Mouse (Mus musculus) frontal cortex, adult 2 months (tissue): ENCODE data around the gene Ssna1. TPM values are rescaled to one million over a fixed set of nuclear protein-coding genes. Genes with fewer than 3 reads are reported as not detected.
A peak's percentile ranks its signal among the peaks of the same experiment; 100 is the strongest.
"Not testable (repeated sequence)": the region's sequence is repeated elsewhere in the genome, so short reads cannot be mapped to it uniquely, and the experiment has no call there.

Experiments
- DNase-seq, 2 experiments: peaks; one replicate each; pipeline ENCODE4 v3.0.0; 2022; ENCODE audit warnings: low spot score in 1 of 2; ENCODE audit errors: extremely low spot score in 1 of 2
- polyA plus RNA-seq: library from polyadenylated mRNA; depleted of rRNA; stranded (reverse); fragments of >200 nt; gene quantifications from 2 replicates; pipeline ENCODE4 v1.2.3, GENCODE M21; 2012

The Ssna1 gene
- polyA plus RNA-seq, 1 experiment, result 86.0 TPM

DNA sequence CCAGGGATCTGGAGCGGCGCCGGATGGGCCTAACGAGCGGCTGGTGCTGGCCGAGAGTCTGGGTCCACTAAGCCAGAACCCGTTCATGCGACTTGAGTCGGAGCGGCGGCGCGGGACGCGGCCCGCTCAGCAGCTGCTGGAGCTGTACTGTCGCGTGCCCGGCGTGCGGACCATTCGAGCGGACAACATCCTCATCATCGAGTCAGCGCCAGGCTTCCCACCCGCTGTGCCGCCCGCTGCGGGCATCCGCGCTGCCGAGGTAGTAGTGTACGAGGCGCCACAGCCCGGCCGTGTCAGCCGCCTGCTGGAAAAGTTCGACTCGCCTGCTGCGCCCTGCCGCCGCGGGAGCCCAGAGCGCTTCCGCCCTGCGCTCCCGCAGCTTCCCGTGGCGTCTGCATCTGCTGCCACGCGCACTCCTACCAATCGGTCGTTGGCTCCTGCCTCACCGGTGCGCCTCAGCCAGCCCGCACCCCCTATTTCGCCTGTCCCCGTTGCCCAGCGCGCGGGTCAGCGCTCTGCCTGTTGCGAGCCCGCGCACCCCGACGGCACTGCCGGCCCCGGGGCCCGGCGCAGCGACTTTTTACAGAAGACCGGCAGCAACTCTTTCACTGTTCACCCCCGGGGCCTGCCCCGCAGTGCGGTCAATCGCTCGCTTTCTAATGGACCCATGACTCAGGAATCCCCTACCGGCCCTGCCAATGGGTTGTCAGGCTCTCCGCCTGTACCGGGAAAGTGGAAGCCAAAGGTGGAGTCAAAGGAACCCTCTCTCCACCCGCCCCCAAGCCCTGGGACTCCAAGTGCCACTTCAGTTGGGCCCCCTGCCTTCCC lies 9.2 kb downstream of the Ssna1 start:
- no peak for DNase-seq

DNA sequence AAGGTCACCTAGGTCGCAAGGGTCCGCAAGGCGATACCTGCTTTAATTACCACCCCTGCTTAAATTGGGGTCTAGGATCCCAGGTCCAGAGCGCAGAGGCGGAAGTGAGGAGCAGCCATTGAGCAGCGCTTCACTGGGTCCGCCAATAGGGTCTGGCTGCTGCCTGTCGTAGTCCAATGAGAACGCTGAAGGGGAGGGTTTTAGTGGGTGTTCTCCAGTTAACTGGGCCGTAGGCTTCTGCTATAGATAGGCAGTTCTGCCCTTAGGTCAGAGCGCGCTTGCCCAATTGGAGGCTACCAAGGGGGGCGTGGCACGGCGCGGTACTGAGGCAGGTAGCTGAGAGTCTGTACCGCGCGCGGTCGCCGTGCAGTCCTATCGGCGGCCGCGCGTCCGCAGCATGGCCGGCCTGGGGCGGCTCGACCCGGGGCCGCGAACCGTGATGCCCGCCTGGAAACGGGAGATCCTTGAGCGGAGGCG lies 9.9 kb downstream of the Ssna1 start, which contains the start of gene Tprn:
Gene Tprn, plus strand, starts transcription at position 328 of the 477 bp plus-strand sequence.
- DNase-seq, result peak; percentile 96 to 97

DNA sequence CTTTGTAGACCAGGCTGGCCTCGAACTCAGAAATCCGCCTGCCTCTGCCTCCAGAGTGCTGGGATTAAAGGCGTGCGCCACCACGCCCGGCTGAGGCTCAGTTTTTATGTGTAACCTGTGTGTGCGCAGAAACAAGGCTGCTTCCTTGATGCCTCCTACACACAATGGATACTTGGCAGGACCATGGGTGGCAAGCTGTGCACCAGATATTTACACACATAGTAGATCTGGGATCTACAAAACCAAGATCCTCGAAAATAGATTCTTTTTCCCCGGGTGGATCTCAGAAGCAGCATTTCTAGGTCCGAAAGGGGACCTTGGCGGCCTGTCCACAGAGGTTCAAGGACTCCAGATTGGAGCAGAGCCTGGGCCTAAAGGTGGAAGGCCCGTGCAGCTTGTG lies 10.4 kb downstream of the Ssna1 start:
- DNase-seq, result peak in 1 of 2 experiments; percentile 52

DNA sequence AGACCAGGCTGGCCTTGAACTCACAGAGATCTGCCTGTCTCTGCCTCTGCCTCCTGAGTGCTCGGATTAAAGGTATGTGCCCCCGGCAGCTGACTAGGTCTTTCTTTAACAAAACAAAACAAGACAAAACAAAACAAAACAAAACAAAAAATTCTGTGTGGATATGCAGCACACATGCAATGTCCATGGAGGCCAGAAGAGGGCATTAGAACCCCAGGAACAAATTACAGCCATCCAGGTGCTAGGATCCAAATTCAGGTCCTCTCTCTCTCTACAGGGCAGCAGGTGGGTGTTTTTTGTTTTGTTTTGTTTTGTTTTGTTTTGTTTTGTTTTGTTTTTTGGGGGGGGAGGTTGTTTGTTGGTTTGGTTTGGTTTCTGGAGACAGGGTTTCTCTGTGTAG lies 13.4 kb downstream of the Ssna1 start:
- DNase-seq, result no peak

DNA sequence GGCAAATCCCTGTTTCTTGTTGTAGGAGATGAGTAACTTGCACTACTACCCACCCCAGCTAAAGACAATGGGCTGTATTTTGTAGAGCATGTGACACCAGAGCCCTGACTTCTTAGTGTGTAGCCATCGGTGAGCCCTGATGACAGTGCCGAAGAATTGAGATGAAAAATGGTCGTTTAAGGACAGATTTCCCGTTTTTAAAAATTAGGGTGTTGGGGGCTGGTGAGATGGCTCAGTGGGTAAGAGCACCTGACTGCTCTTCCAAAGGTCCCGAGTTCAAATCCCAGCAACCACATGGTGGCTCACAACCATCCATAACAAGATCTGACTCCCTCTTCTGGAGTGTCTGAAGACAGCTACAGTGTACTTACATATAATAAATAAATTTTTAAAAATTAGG lies 15.0 kb downstream of the Ssna1 start:
- DNase-seq, result not testable (repeated sequence)

DNA sequence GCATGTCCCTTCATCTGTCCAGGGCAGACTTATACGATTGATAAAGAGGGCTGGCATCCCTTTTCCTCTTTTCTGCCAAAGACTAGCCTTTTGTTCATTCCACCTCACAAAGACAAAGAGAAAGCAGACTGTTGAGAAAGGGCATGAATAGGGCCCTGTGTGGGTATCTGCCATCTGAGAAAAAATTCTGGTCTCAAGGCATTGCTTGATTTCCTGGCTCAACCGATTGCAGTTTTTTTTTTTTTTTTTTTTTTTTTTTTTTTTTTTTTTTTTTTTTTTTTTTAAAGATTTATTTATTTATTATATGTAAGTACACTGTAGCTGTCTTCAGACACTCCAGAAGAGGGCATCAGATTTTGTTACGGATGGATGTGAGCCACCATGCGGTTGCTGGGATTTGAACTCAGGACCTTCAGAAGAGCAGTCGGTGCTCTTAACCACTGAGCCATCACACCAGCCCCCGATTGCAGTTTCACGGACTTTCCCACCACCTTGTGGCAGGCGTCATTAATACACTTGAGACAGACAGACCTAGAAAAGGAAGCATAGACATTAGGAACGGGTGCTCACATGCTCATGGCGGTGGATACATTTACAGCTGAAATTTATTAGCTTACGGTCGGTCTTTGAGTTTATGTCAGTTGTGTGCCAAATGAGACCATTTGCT lies 15.7 kb downstream of the Ssna1 start:
- peak in 1 of 2 experiments; percentile 55 for DNase-seq

DNA sequence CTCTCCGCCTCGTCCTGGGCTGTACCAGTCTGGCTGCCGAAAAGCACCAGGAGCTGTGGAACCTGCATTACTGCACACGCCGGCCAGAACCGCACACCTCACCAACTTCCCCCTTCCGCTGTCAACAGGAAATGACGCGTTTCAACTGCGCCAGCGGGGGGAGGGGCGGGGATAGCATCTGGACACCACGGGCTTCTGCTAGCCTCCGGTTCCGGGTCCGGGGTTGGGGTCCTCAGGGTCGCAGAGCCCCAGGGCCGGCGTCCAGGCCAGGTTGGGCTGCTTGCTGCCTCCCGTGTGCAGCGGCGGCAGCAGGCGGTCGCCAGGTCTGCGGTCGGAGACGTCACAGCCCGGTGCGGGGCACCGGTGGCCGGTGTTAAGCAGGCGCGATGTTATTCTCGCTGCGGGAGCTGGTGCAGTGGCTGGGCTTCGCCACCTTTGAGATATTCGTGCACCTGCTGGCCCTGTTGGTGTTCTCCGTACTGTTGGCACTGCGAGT lies 16.9 kb downstream of the Ssna1 start, which contains the start of gene Tmem203:
Gene Tmem203, plus strand, starts transcription at position 156 of the 496 bp plus-strand sequence.
- DNase-seq, result peak; percentile 78 to 90

DNA sequence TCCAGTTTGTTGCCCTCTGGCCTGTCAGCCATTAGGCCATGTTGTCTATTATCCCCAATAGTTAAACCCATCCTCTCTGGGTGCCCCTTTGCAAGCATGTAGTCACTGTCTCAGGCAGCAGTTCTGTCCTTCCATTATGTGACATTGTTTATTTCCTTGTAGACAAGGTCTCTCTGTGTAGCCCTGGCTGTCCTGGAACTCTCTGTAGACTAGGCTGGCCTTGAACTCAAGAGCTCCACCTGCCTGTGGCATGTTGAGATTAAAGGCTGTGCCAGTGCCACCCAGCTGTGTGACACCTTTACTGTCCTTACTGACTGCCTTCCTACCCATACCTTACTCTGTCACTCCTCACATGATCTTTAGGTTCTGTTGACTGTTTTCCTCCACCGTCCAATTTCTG lies 19.9 kb downstream of the Ssna1 start:
- no peak for DNase-seq

DNA sequence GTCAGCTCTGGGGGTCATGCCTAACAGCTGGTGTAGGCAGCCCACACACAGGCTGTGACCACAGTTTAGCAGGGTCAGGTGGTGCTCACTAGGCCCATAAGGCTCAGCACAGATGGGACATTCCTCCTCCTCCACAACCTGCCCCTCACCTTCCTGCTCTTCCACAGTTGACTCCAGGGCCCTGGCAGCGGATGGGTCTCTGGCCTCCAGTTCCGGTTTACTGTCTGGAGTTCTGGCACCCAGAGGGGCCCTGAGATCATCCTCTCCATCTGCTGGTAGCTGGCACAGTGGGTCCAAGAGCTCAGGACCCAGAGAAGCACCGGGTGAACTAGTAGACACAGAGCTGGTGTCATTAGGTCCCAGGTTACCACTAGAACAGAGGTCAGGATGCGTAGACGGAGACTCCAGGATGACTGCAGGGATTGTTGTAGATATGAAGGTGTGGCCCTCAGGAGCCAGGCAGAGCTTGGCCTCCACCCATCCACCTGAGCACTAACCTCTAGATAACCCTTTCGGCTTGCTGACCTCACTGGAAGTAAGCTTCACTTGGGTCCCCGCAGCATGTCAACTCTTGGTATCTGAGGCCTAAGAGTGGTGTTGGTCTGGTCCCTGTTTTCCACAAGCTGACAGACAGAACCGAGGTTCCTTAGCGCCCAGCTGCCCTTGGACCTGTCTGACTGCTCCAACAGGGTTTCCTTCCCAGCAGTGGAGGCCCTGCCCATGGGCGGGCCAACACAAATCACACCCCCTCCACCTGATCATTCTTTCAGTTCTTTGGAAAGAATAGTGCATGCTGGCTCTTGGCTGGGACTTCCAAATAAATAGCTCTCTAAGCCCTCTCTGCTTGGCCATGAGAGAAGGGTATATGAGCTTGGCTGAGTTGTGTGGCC lies 25.8 kb downstream of the Ssna1 start, which contains the start of gene AL732309.1:
Gene AL732309.1, minus strand, starts transcription at position 681 of the 890 bp plus-strand sequence.
- DNase-seq, result no peak

DNA sequence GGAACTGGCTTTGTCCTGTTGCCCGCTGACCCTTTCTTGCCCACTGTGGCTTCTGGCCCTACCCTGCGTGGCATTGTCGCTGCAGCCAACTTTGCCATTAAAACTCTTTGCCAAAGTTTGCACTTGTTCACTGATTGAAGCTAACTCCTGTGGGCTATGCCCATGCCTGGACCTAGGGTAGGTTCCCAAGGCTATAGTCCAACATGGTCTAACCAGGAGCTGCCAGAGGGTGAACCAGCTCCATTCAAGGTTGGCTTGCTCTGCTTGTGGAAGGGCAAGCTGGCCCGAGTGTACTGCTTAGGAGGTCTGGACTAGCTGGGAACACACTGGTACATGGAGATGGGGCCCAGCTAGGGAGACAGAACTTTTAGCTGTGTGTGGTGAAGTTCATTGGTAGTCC lies 28.1 kb downstream of the Ssna1 start:
- no peak for DNase-seq

DNA sequence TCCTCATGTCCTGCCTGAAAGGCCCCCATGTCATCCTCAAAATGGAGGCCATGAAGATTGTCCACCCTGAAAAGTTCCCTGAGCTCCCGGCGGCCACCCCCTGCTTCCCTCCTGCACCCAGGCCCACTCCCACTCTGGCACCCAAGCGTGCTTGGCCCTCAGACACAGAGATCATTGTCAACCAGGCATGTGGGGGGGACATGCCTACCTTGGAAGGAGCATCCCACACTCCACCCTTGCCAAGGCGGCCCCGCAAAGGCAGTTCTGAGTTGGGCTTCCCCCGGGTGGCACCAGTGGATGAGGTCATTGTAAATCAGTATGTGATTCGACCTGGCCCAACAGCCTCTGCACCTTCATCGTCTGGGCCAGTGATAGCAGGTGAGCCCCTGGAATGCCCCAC lies 28.9 kb downstream of the Ssna1 start:
- DNase-seq, result no peak

DNA sequence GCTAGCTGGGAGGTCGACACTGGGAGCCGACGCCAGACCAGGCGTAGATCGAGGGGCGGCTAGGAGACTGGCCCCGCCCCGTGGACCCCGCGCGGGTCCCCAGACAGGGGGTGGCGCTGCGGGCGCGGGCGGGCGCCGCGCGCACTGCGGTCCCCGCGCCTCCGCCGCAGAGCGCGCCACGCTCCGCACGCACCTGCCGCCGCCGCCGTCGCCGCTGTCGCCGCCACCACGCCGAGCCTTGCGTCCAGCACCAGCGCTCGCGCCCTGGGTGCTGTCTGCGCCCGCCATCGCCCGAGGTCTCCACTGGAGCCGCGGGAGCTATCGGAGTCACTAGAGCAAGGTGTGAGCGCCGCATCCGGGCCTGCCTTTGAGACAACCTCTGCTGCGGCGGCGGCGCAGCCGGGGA lies 30.1 kb downstream of the Ssna1 start, which contains the start of the genes Rnf208 and Cysrt1:
Gene Rnf208, plus strand, starts transcription at position 155 of the 406 bp plus-strand sequence.
Gene Cysrt1, minus strand, starts transcription at position 352 of the 406 bp plus-strand sequence.
- no peak for DNase-seq

DNA sequence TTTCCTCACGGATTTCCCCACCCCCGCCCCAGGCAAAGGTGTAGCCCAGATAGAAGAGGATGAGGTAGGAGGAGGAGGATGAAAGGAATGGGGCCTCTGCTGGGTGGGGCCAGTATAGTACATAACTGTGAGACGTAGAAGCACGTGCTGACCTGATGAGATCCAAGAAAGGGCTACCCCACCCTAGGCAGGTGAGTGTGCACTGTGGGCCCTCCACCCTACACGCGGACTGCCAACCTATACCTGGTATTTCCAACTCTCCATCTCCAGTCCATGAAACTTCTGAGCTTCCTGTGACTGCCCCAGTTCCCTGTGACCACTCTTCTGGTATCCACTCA lies 30.8 kb downstream of the Ssna1 start:
- DNase-seq, result no peak

DNA sequence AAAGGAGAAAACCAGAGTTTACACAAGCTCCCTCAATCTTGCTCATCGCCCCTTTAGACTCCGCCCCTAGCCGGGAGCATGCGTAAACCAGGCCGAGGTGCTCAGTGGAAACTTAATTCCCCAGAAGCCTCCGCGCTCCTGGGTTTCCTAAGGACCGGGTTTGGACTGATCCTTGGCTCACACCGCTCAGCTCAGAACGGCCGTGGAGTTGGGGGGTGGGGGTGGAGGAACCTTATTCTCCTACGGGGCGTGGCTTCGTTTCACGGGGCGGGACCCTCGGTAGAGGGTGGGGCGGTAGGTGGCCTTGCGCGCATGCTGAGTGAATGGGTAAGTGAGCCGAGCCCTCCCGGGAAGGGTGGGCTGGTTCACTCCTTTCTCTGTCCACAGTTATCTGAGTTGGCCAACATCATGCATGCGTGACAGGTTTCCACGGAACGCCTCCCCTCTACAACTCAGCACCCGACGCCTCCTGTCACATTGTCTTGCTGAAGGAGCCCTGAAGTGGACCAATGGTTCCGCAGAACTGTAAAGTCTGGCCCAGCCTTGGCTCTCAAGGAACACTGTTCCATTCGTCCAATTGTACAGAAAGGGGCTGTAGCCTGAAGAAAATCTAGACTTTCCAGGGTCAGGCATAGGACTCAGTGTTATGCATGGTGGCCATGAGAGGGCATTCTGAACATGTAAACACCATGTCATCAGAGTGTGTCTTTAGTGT lies 31.4 kb downstream of the Ssna1 start:
- DNase-seq, result peak; percentile 60 to 81

DNA sequence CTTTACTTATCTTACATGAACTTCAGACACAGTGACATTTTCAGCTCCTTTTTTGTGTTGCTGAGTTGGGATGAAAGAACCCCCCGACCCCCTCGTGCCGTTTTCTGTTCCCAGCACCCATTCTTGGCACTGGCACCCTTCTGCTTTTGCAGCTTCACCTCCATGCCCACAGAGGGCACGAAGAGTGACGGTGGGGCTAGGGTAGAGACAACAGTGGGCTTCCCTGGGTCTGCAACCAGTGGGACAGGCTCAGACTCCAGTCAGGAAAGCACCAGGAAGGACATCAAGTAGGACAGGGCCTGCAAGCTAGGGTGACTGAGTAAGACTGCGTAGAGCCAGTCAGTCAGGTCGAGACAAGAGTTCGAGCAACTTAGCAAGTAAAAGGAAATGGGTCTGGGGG lies 31.9 kb downstream of the Ssna1 start:
- no peak for DNase-seq

DNA sequence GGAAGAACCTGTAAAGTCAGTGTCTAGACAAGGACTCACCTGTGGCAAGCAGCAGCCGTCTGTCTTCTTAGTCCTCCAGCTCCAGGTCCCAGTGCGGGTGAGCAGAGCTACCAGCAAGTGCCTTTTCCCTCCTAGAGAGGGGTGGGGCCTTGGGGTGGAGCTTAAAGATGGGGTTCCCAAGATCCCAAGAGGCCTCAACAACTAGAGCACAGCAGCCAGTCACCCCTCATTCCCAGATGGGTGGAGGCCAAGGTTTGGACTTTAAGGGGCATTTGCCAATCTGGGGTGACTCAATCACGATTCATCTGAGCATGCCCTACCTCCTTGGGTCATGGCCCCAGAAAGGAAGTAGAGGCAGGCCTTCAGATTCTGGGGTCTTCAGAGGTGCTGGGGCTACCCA lies 32.5 kb downstream of the Ssna1 start:
- no peak for DNase-seq

DNA sequence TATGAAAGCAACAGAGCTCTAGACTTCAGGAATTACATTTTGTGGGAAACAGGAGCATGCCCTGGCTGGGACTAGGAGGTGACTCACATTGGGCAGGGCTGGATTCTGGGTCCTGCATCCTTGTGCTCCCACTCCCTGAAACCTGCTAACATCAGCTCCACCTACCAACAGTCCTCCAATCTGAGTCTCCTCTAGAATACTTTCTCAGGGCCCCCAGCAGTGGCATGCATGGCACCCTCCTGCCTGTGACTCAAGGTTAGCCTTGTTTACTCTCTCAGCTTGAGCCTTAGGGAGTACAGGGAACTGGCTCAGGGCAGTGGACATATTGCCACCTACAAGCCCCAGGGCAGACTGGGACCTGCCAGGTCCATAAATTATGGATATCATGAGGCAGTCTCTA lies 34.1 kb downstream of the Ssna1 start:
- no peak for DNase-seq

DNA sequence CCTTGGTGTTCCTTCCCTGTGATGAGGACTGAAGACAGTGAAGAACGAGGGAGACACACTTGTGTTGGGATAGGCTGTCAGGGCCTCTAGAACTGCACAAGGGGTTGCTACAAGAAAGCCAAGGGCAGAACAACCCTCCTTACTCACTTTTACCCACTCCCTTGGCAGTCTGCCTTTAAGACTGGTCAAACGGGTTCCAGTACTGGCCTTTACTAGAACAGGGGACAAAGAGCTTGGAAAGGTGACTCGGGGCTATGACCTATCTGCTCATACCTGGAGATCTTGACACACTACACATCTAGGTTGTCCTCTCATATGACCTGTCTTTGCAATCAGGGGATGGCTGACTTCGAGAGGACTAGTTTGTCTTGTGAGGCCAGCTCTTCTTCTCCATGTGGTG lies 34.7 kb downstream of the Ssna1 start:
- no peak for DNase-seq

DNA sequence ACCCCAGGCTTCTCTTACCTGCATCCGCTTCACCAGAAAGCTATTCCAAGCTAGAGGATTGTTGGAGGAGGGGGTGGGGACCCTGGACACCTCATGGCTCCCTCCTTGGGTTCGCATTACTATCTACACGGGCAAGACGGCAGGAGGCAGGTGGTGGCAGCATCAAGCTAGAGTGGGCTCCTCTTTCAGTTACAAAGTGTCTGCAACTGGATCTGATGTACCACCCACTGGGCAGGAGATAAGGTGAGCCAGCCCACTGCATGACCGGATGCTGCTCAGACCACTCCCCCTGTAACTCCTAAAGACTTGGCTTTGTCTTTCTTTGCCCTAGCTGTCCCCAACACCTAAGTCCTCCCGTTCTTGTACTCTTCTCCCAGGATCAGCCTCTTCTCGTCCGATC lies 35.6 kb downstream of the Ssna1 start, which contains the start of gene Rnf224:
Gene Rnf224, minus strand, starts transcription at position 174 of the 400 bp plus-strand sequence.
- no peak for DNase-seq
